Mouse (Mus musculus): ENCODE results near the gene Itih3. TPM values are rescaled to one million over a fixed set of nuclear protein-coding genes. Genes with fewer than 3 reads are reported as not detected.

Gene Itih3
- total and polyA plus RNA-seq, 2 experiments from 2014 or later = 8.2 to 14.1 TPM

- Histone ChIP-seq H3K4me3 (ENCODE audit: low read length) (no peak overlapping the region), H3K27ac (no peak overlapping the region), H3K9ac (replicated peaks; ENCODE audit: low read length) (no peak overlapping the region), H3K9me3 (ENCODE audit: low read length) (no peaks in the 10 kb centered on the region), H3K4me2 (ENCODE audit: low read depth, low read length) (no peak overlapping the region), H3K27me3 (ENCODE audit: insufficient read depth, low read length) (no peaks in the 10 kb centered on the region), H3K36me3 (ENCODE audit: insufficient read depth, low read length) (no peaks in the 10 kb centered on the region), H3K4me1 (ENCODE audit: insufficient read depth, low read length) (no peaks in the 10 kb centered on the region)
- TF ChIP-seq CTCF (IDR thresholded peaks at IDR 0.05; ENCODE audit: low read depth) = no peak
- DNase-seq (ENCODE audit: low spot score) (no peak), ATAC-seq (no peak)
- WGBS = 90% methylated on average over 2 of the region's 2 CpGs
Measured at GRCm38 (mm10) chr14:30944745-30945144, 21.2 kb upstream of the Itih3 start.

GRCm38 (mm10) chr14:30943860-30944674 is 20.5 kb upstream of the Itih3 start:
- H3K4me2 ChIP-seq (ENCODE audit: low read depth, low read length) = no peak overlapping the region
- H3K9ac ChIP-seq (replicated peaks; ENCODE audit: low read length) = no peak overlapping the region
- TF ChIP-seq CTCF (IDR thresholded peaks at IDR 0.05; ENCODE audit: low read depth) = peak; percentile 79
- 62% methylated on average over 11 of the region's 11 CpGs for WGBS
- DNase-seq (ENCODE audit: low spot score) = peak; percentile 49
- no peak overlapping the region for H3K27ac ChIP-seq
- H3K4me3 ChIP-seq (ENCODE audit: low read length) = no peak overlapping the region
- no peaks in the 10 kb centered on the region for H3K9me3 ChIP-seq (ENCODE audit: low read length)
- no peaks in the 10 kb centered on the region for H3K36me3 ChIP-seq (ENCODE audit: insufficient read depth, low read length)
- no peak for ATAC-seq
- H3K27me3 ChIP-seq (ENCODE audit: insufficient read depth, low read length) = no peaks in the 10 kb centered on the region
- no peaks in the 10 kb centered on the region for H3K4me1 ChIP-seq (ENCODE audit: insufficient read depth, low read length)

- ATAC-seq (no peak), DNase-seq (ENCODE audit: low spot score) (no peak)
- Histone ChIP-seq H3K4me1 (ENCODE audit: insufficient read depth, low read length) (no peaks in the 10 kb centered on the region), H3K9ac (replicated peaks; ENCODE audit: low read length) (no peak within 1 kb of the TSS), H3K36me3 (ENCODE audit: insufficient read depth, low read length) (no peaks in the 10 kb centered on the region), H3K4me3 (ENCODE audit: low read length) (no peak within 1 kb of the TSS), H3K27ac (no peak within 1 kb of the TSS), H3K4me2 (ENCODE audit: low read depth, low read length) (no peak within 1 kb of the TSS), H3K27me3 (ENCODE audit: insufficient read depth, low read length) (no peaks in the 10 kb centered on the region), H3K9me3 (ENCODE audit: low read length) (no peaks in the 10 kb centered on the region)
- TF ChIP-seq CTCF (IDR thresholded peaks at IDR 0.05; ENCODE audit: low read depth) = no peak
- 90% methylated on average over 7 of the region's 7 CpGs for WGBS
Measured at GRCm38 (mm10) chr14:30943038-30943437, 19.5 kb upstream of the Itih3 start, which contains the start of gene Itih1. TSS of gene Itih1 (minus strand) at chr14:30943289.

- Histone ChIP-seq H3K9ac (replicated peaks; ENCODE audit: low read length) (no peak overlapping the region), H3K4me3 (ENCODE audit: low read length) (no peak overlapping the region), H3K27me3 (ENCODE audit: insufficient read depth, low read length) (no peaks in the 10 kb centered on the region), H3K36me3 (ENCODE audit: insufficient read depth, low read length) (no peaks in the 10 kb centered on the region), H3K9me3 (ENCODE audit: low read length) (no peaks in the 10 kb centered on the region), H3K4me1 (ENCODE audit: insufficient read depth, low read length) (no peaks in the 10 kb centered on the region), H3K27ac (no peak overlapping the region), H3K4me2 (ENCODE audit: low read depth, low read length) (no peak overlapping the region)
- no peak for ATAC-seq
- TF ChIP-seq CTCF (IDR thresholded peaks at IDR 0.05; ENCODE audit: low read depth) = no peak
- 92% methylated on average over 4 of the region's 4 CpGs for WGBS
- no peak for DNase-seq (ENCODE audit: low spot score)
Measured at GRCm38 (mm10) chr14:30942254-30942653, 18.7 kb upstream of the Itih3 start.

- ATAC-seq = no peak
- Histone ChIP-seq H3K36me3 (ENCODE audit: insufficient read depth, low read length) (no peaks in the 10 kb centered on the region), H3K27ac (no peak overlapping the region), H3K4me2 (ENCODE audit: low read depth, low read length) (no peak overlapping the region), H3K4me1 (ENCODE audit: insufficient read depth, low read length) (no peaks in the 10 kb centered on the region), H3K9ac (replicated peaks; ENCODE audit: low read length) (no peak overlapping the region), H3K4me3 (ENCODE audit: low read length) (no peak overlapping the region), H3K9me3 (ENCODE audit: low read length) (no peaks in the 10 kb centered on the region), H3K27me3 (ENCODE audit: insufficient read depth, low read length) (no peaks in the 10 kb centered on the region)
- no peak for DNase-seq (ENCODE audit: low spot score)
- no peak for TF ChIP-seq CTCF (IDR thresholded peaks at IDR 0.05; ENCODE audit: low read depth)
- WGBS = 86% methylated on average over 9 of the region's 9 CpGs
Measured at GRCm38 (mm10) chr14:30933351-30933750, 9.8 kb upstream of the Itih3 start.

- no peaks in the 10 kb centered on the region for H3K27me3 ChIP-seq (ENCODE audit: insufficient read depth, low read length)
- no peak overlapping the region for H3K4me2 ChIP-seq (ENCODE audit: low read depth, low read length)
- WGBS = 94% methylated on average over 4 of the region's 4 CpGs
- no peak for TF ChIP-seq CTCF (IDR thresholded peaks at IDR 0.05; ENCODE audit: low read depth)
- no peak overlapping the region for H3K9ac ChIP-seq (replicated peaks; ENCODE audit: low read length)
- no peak overlapping the region for H3K4me3 ChIP-seq (ENCODE audit: low read length)
- H3K4me1 ChIP-seq (ENCODE audit: insufficient read depth, low read length) = no peaks in the 10 kb centered on the region
- ATAC-seq = no peak
- no peak for DNase-seq (ENCODE audit: low spot score)
- no peak overlapping the region for H3K27ac ChIP-seq
- no peaks in the 10 kb centered on the region for H3K9me3 ChIP-seq (ENCODE audit: low read length)
- H3K36me3 ChIP-seq (ENCODE audit: insufficient read depth, low read length) = no peaks in the 10 kb centered on the region
Measured at GRCm38 (mm10) chr14:30930386-30930785, 6.8 kb upstream of the Itih3 start.

GRCm38 (mm10) chr14:30925492-30925891 is 1.9 kb upstream of the Itih3 start:
- no peak for TF ChIP-seq CTCF (IDR thresholded peaks at IDR 0.05; ENCODE audit: low read depth)
- Histone ChIP-seq H3K27ac (no peak overlapping the region), H3K4me2 (ENCODE audit: low read depth, low read length) (no peak overlapping the region), H3K9ac (replicated peaks; ENCODE audit: low read length) (no peak overlapping the region), H3K27me3 (ENCODE audit: insufficient read depth, low read length) (no peaks in the 10 kb centered on the region), H3K4me1 (ENCODE audit: insufficient read depth, low read length) (no peaks in the 10 kb centered on the region), H3K4me3 (ENCODE audit: low read length) (no peak overlapping the region), H3K36me3 (ENCODE audit: insufficient read depth, low read length) (no peaks in the 10 kb centered on the region), H3K9me3 (ENCODE audit: low read length) (no peaks in the 10 kb centered on the region)
- DNase-seq (ENCODE audit: low spot score) = no peak
- ATAC-seq = no peak
- 93% methylated on average over 3 of the region's 3 CpGs for WGBS

All from hindbrain, postnatal 0 days (tissue).